Mouse (Mus musculus): ENCODE measurements around the gene Fgd5. TPM values are rescaled to one million over a fixed set of nuclear protein-coding genes. Genes with fewer than 3 reads are reported as not detected.

Gene Fgd5
- polyA plus RNA-seq, 1 experiment, result 4.1 TPM

DNA sequence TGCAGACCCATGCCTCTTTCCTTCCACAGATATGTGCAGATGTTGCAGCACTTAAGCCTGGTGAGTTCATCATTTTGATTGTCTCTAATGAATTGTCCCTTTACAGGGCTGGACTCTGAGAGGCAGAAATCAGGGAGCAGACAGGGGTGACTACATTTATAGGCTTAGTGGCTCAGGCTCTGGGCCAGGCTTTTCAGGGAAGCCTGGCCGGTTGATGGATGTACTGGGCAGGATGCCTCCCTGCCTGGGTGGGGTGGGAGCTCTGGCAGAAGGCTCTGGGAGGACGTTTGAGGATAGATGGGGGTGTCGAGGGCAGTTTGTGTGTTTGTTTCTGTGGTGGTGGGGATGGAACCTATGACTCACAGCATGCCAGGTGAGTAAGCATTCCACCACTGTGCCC lies 59.5 kb downstream of the Fgd5 start:
- Histone ChIP-seq H3K4me1 (ENCODE audit: control insufficient read depth, insufficient read depth, low read length) (no peaks in the 10 kb centered on the region), H3K9me3 (replicated peaks; ENCODE audit: control insufficient read depth, insufficient read depth, low read length, poor library complexity, severe bottlenecking) (no peaks in the 10 kb centered on the region), H3K27me3 (ENCODE audit: control insufficient read depth, insufficient read depth, low read length, poor library complexity, severe bottlenecking) (no peaks in the 10 kb centered on the region), H3K27ac (ENCODE audit: insufficient read depth, low read length) (no peak overlapping the region), H3K4me3 (ENCODE audit: low read depth, low read length) (no peak overlapping the region), H3K9ac (ENCODE audit: low read depth, poor library complexity, severe bottlenecking) (no peak overlapping the region), H3K36me3 (ENCODE audit: control insufficient read depth, insufficient read depth, low read length, poor library complexity, severe bottlenecking) (no peaks in the 10 kb centered on the region)
- no peak for TF ChIP-seq CTCF (IDR thresholded peaks at IDR 0.05; ENCODE audit: low read depth, low read length)
- TF ChIP-seq POLR2A (IDR thresholded peaks at IDR 0.05; ENCODE audit: insufficient read depth, low read length), result no peak
- no peak for TF ChIP-seq EP300 (IDR thresholded peaks at IDR 0.05; ENCODE audit: insufficient read depth, low read depth, low read length)

DNA sequence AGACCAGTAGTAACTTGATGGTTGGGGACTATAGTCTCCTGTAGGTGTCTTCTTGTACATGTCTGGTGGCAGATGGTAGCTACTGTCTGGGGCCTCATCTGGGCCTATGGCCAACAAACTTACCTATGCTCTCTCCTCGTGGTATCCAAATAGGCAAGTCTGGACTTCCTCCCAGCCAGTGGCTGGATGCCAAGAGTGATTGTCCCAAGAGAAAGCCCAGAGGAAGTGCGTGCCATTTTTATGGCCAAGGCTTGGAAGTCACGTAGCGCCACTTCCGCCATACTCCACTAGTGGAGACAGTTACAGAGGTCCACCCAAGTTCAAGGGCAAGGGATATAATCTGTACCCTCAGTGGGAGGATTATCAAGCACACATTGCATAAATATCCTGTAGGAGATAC lies 62.6 kb downstream of the Fgd5 start:
- H3K9me3 ChIP-seq (replicated peaks; ENCODE audit: control insufficient read depth, insufficient read depth, low read length, poor library complexity, severe bottlenecking), result no peaks in the 10 kb centered on the region
- no peak overlapping the region for H3K27ac ChIP-seq (ENCODE audit: insufficient read depth, low read length)
- H3K4me3 ChIP-seq (ENCODE audit: low read depth, low read length), result no peak overlapping the region
- no peak overlapping the region for H3K9ac ChIP-seq (ENCODE audit: low read depth, poor library complexity, severe bottlenecking)
- no peak for TF ChIP-seq CTCF (IDR thresholded peaks at IDR 0.05; ENCODE audit: low read depth, low read length)
- no peak for TF ChIP-seq POLR2A (IDR thresholded peaks at IDR 0.05; ENCODE audit: insufficient read depth, low read length)
- TF ChIP-seq EP300 (IDR thresholded peaks at IDR 0.05; ENCODE audit: insufficient read depth, low read depth, low read length), result no peak
- no peaks in the 10 kb centered on the region for H3K27me3 ChIP-seq (ENCODE audit: control insufficient read depth, insufficient read depth, low read length, poor library complexity, severe bottlenecking)
- H3K36me3 ChIP-seq (ENCODE audit: control insufficient read depth, insufficient read depth, low read length, poor library complexity, severe bottlenecking), result no peaks in the 10 kb centered on the region
- H3K4me1 ChIP-seq (ENCODE audit: control insufficient read depth, insufficient read depth, low read length), result no peaks in the 10 kb centered on the region

DNA sequence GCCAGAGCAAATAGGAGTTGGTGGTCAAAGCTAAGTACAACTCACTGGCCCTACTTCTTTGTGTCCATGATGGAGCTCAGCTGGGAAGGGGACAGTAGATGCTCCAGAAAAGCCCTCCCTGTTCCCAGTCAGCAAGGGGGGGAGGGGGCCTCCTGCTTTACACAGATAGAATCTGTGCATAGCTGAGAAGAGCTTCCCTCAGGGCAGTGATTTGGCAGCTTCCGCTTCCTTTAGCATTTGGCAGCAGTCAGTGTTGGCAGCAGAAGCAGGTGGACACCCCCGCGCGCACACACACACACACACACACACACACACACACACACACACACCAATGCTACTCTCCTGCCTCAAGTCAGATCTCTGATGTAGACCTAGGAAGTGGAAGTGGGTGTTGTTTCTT lies 63.4 kb downstream of the Fgd5 start:
- Histone ChIP-seq H3K27ac (ENCODE audit: insufficient read depth, low read length) (no peak overlapping the region), H3K9ac (ENCODE audit: low read depth, poor library complexity, severe bottlenecking) (no peak overlapping the region), H3K36me3 (ENCODE audit: control insufficient read depth, insufficient read depth, low read length, poor library complexity, severe bottlenecking) (no peaks in the 10 kb centered on the region), H3K4me3 (ENCODE audit: low read depth, low read length) (no peak overlapping the region), H3K4me1 (ENCODE audit: control insufficient read depth, insufficient read depth, low read length) (no peaks in the 10 kb centered on the region), H3K9me3 (replicated peaks; ENCODE audit: control insufficient read depth, insufficient read depth, low read length, poor library complexity, severe bottlenecking) (no peaks in the 10 kb centered on the region), H3K27me3 (ENCODE audit: control insufficient read depth, insufficient read depth, low read length, poor library complexity, severe bottlenecking) (no peaks in the 10 kb centered on the region)
- TF ChIP-seq CTCF (IDR thresholded peaks at IDR 0.05; ENCODE audit: low read depth, low read length) (no peak), POLR2A (IDR thresholded peaks at IDR 0.05; ENCODE audit: insufficient read depth, low read length) (no peak), EP300 (IDR thresholded peaks at IDR 0.05; ENCODE audit: insufficient read depth, low read depth, low read length) (no peak)

DNA sequence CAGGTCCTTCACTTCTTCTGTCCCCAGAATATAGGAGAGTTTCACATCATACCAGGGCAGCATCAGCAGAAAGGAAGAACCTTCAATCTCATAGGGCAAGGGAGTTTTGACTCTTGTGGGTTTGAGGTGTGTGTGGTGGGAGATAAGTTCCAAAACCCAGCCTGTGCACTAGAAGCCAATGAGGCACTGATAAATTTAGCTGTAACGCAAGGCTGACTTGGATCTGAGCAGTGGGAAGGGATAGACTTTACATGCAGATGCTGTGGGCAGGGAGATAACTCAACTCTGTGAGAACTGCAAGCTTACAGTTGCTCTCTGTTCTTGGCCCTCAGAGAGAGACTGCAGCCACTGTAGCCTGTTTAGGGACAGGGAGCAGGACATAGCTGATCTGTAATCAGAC lies 64.2 kb downstream of the Fgd5 start:
- H3K4me1 ChIP-seq (ENCODE audit: control insufficient read depth, insufficient read depth, low read length), result no peaks in the 10 kb centered on the region
- H3K27ac ChIP-seq (ENCODE audit: insufficient read depth, low read length), result no peak overlapping the region
- TF ChIP-seq POLR2A (IDR thresholded peaks at IDR 0.05; ENCODE audit: insufficient read depth, low read length), result no peak
- TF ChIP-seq EP300 (IDR thresholded peaks at IDR 0.05; ENCODE audit: insufficient read depth, low read depth, low read length), result no peak
- TF ChIP-seq CTCF (IDR thresholded peaks at IDR 0.05; ENCODE audit: low read depth, low read length), result no peak
- H3K27me3 ChIP-seq (ENCODE audit: control insufficient read depth, insufficient read depth, low read length, poor library complexity, severe bottlenecking), result no peaks in the 10 kb centered on the region
- H3K9me3 ChIP-seq (replicated peaks; ENCODE audit: control insufficient read depth, insufficient read depth, low read length, poor library complexity, severe bottlenecking), result no peaks in the 10 kb centered on the region
- no peak overlapping the region for H3K9ac ChIP-seq (ENCODE audit: low read depth, poor library complexity, severe bottlenecking)
- no peak overlapping the region for H3K4me3 ChIP-seq (ENCODE audit: low read depth, low read length)
- H3K36me3 ChIP-seq (ENCODE audit: control insufficient read depth, insufficient read depth, low read length, poor library complexity, severe bottlenecking), result no peaks in the 10 kb centered on the region

DNA sequence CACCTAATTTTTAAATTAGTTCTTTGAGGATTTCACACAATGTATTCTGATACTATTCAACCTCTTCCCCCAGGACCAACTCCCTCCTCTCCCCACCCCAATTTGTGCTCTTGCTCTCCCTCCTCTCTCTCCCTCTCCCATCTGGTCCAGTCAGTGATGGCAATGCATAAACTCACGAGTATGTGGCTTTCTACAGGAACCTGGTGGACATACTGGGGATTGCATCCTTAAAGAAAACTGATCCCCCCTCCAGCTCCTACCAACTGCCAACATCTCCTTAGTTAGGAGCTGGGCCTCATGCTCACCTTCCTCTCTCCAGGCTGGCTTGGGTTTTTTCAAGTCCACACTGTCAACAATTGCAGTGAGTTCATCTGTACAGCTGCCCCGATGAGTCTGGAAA lies 79.1 kb downstream of the Fgd5 start:
- no peaks in the 10 kb centered on the region for H3K27me3 ChIP-seq (ENCODE audit: control insufficient read depth, insufficient read depth, low read length, poor library complexity, severe bottlenecking)
- no peaks in the 10 kb centered on the region for H3K36me3 ChIP-seq (ENCODE audit: control insufficient read depth, insufficient read depth, low read length, poor library complexity, severe bottlenecking)
- H3K4me1 ChIP-seq (ENCODE audit: control insufficient read depth, insufficient read depth, low read length), result no peaks in the 10 kb centered on the region
- no peak overlapping the region for H3K9ac ChIP-seq (ENCODE audit: low read depth, poor library complexity, severe bottlenecking)
- TF ChIP-seq EP300 (IDR thresholded peaks at IDR 0.05; ENCODE audit: insufficient read depth, low read depth, low read length) (no peak), CTCF (IDR thresholded peaks at IDR 0.05; ENCODE audit: low read depth, low read length) (no peak), POLR2A (IDR thresholded peaks at IDR 0.05; ENCODE audit: insufficient read depth, low read length) (no peak)
- H3K27ac ChIP-seq (ENCODE audit: insufficient read depth, low read length), result no peak overlapping the region
- H3K9me3 ChIP-seq (replicated peaks; ENCODE audit: control insufficient read depth, insufficient read depth, low read length, poor library complexity, severe bottlenecking), result no peaks in the 10 kb centered on the region
- H3K4me3 ChIP-seq (ENCODE audit: low read depth, low read length), result no peak overlapping the region

DNA sequence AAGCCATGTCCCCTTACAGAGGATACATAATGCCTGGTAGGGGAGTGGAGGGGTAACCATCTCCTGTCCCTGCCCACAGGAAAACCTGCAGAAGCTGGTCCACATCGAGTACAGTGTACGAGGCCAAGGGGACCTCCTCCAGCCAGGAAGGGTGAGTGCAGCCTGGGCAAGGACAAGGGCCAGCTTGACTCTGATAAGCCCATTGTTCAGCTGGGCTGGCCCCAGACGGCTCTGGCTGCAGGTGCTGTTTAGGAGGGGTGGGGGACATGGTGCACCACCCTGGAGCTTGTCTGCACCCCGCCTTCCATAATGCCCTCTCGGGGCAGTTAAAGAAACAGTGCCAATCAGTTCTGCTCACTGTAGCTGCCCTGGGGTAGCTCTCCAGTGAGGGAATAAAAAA lies 83.0 kb downstream of the Fgd5 start:
- Histone ChIP-seq H3K36me3 (ENCODE audit: control insufficient read depth, insufficient read depth, low read length, poor library complexity, severe bottlenecking) (no peaks in the 10 kb centered on the region), H3K27me3 (ENCODE audit: control insufficient read depth, insufficient read depth, low read length, poor library complexity, severe bottlenecking) (no peaks in the 10 kb centered on the region), H3K9ac (ENCODE audit: low read depth, poor library complexity, severe bottlenecking) (no peak overlapping the region), H3K4me3 (ENCODE audit: low read depth, low read length) (no peak overlapping the region), H3K27ac (ENCODE audit: insufficient read depth, low read length) (no peak overlapping the region), H3K9me3 (replicated peaks; ENCODE audit: control insufficient read depth, insufficient read depth, low read length, poor library complexity, severe bottlenecking) (no peaks in the 10 kb centered on the region), H3K4me1 (ENCODE audit: control insufficient read depth, insufficient read depth, low read length) (no peaks in the 10 kb centered on the region)
- TF ChIP-seq EP300 (IDR thresholded peaks at IDR 0.05; ENCODE audit: insufficient read depth, low read depth, low read length) (no peak), CTCF (IDR thresholded peaks at IDR 0.05; ENCODE audit: low read depth, low read length) (no peak), POLR2A (IDR thresholded peaks at IDR 0.05; ENCODE audit: insufficient read depth, low read length) (no peak)
